Mouse (Mus musculus): ENCODE data around the gene Nfib. TPM values are rescaled to one million over a fixed set of nuclear protein-coding genes. Genes with fewer than 3 reads are reported as not detected.

Nfib gene
- total and polyA plus RNA-seq, 3 experiments: not detected

DNA sequence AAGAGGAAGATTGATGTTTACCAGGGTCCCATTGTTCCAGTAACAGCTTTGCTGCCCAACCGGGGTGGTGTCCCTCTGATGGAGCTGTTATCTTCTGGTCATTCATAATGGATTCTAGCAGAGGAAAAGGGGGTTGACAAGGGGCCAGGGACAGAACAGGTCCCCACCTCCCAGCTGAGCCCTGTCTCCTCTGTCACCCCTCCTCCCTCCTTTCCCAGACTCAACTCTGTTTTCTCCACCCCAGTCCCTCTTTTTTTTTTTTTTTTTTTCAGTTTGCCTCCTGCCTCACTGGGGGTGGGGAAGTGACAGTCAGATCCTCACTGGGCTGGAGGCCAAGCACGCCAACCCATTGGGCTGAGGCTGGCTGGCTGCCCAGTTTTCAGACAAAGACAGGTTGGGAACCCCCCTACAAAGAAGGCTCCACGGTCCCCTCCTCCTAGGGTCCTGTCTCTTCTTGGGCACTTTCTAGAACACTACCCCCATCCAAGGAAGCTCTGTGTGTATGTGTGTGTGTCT lies 83.2 kb downstream of the Nfib start:
- H3K27me3 ChIP-seq (ENCODE audit: control insufficient read depth in 1 of 2, insufficient read depth in 2 of 2, low read length in 2 of 2): no peaks in the 10 kb centered on the region
- no peak overlapping the region for H3K27ac ChIP-seq (ENCODE audit: control insufficient read depth, low read depth, low read length)
- no peaks in the 10 kb centered on the region for H3K79me2 ChIP-seq (ENCODE audit: control insufficient read depth, insufficient read depth, low read length, poor library complexity)
- peaks cover 0 to 3% of the 10 kb centered on the region in 2 experiments; a peak in 1 of 4 replicates for H3K4me1 ChIP-seq (ENCODE audit: control insufficient read depth in 1 of 2, insufficient read depth in 2 of 2, low read length in 2 of 2)
- H3K36me3 ChIP-seq (ENCODE audit: control insufficient read depth in 1 of 2, insufficient read depth in 2 of 2, low read length in 2 of 2): no peaks in the 10 kb centered on the region
- peak; percentile 14 for DNase-seq (ENCODE audit: low read depth, low spot score)
- no peaks in the 10 kb centered on the region for H3K9me3 ChIP-seq (replicated peaks; ENCODE audit: insufficient read depth, low read length)
- TF ChIP-seq GATA1 (IDR thresholded peaks at IDR 0.05; ENCODE audit: low read depth, low read length): no peak
- TF ChIP-seq ZNF384 (IDR thresholded peaks at IDR 0.05; ENCODE audit: low read depth, low read length): peak; percentile 78
- no peak for TF ChIP-seq GABPA (IDR thresholded peaks at IDR 0.05; ENCODE audit: low read depth, low read length)
- no peak for TF ChIP-seq BHLHE40 (IDR thresholded peaks at IDR 0.05; ENCODE audit: borderline replicate concordance, low read depth, low read length)
- TF ChIP-seq ETS1 (IDR thresholded peaks at IDR 0.05; ENCODE audit: low read depth, low read length): no peak
- H3K4me3 ChIP-seq (ENCODE audit: control insufficient read depth in 1 of 2, insufficient read depth in 1 of 2, low read depth in 2 of 2, low read length in 2 of 2): no peak overlapping the region
- H3K9ac ChIP-seq (ENCODE audit: control insufficient read depth, low read depth, low read length, poor library complexity, severe bottlenecking): no peak overlapping the region

DNA sequence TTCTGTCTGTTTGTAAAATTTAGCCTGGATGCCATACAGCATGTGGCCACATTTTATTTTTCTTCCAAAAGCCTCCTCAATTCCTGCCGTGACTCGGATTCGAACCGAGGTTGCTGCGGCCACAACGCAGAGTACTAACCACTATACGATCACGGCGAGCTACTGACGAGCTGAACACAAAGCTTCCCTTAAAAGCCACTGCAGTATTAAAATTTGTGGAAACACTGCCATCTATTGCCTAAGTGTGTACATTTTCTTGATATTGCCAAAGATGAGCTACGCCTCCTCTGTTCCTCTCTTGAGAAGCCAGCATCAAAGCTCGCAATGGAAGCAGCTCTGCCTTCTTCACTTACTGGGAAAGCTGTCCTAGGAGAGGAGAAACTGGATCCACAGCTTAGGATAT lies 86.0 kb downstream of the Nfib start:
- H3K4me1 ChIP-seq (ENCODE audit: control insufficient read depth in 1 of 2, insufficient read depth in 2 of 2, low read length in 2 of 2): peaks cover 0 to 3% of the 10 kb centered on the region in 2 experiments; a peak in 1 of 4 replicates
- TF ChIP-seq JUND (IDR thresholded peaks at IDR 0.05; ENCODE audit: low read depth, low read length): no peak
- peak in 1 of 3 experiments; percentile 8; a peak in 1 of 6 replicates for TF ChIP-seq CTCF (IDR thresholded peaks at IDR 0.05 in 2 of 3, conservative IDR thresholded peaks at IDR 0.05 in 1 of 3; ENCODE audit: control insufficient read depth in 1 of 3, insufficient read depth in 1 of 3, low read depth in 2 of 3, low read length in 3 of 3, poor library complexity in 1 of 3, severe bottlenecking in 1 of 3)
- no peak for TF ChIP-seq CHD1 (IDR thresholded peaks at IDR 0.05; ENCODE audit: low read depth, low read length)
- TF ChIP-seq TBP (IDR thresholded peaks at IDR 0.05; ENCODE audit: low read depth, low read length): peak; percentile 75
- no peak for TF ChIP-seq MYB (IDR thresholded peaks at IDR 0.05; ENCODE audit: low read depth, low read length)
- TF ChIP-seq GATA1 (IDR thresholded peaks at IDR 0.05; ENCODE audit: low read depth, low read length): no peak
- TF ChIP-seq MAZ (IDR thresholded peaks at IDR 0.05; ENCODE audit: low read depth, low read length): no peak
- TF ChIP-seq ZC3H11A (IDR thresholded peaks at IDR 0.05; ENCODE audit: low read depth, low read length): no peak
- no peaks in the 10 kb centered on the region for H3K79me2 ChIP-seq (ENCODE audit: control insufficient read depth, insufficient read depth, low read length, poor library complexity)
- H3K27ac ChIP-seq (ENCODE audit: control insufficient read depth, low read depth, low read length): no peak overlapping the region
- H3K27me3 ChIP-seq (ENCODE audit: control insufficient read depth in 1 of 2, insufficient read depth in 2 of 2, low read length in 2 of 2): no peaks in the 10 kb centered on the region
- H3K36me3 ChIP-seq (ENCODE audit: control insufficient read depth in 1 of 2, insufficient read depth in 2 of 2, low read length in 2 of 2): no peaks in the 10 kb centered on the region
- no peak overlapping the region for H3K4me3 ChIP-seq (ENCODE audit: control insufficient read depth in 1 of 2, insufficient read depth in 1 of 2, low read depth in 2 of 2, low read length in 2 of 2)
- no peak overlapping the region for H3K9ac ChIP-seq (ENCODE audit: control insufficient read depth, low read depth, low read length, poor library complexity, severe bottlenecking)
- no peaks in the 10 kb centered on the region for H3K9me3 ChIP-seq (replicated peaks; ENCODE audit: insufficient read depth, low read length)
- DNase-seq (ENCODE audit: low read depth, low spot score): no peak

DNA sequence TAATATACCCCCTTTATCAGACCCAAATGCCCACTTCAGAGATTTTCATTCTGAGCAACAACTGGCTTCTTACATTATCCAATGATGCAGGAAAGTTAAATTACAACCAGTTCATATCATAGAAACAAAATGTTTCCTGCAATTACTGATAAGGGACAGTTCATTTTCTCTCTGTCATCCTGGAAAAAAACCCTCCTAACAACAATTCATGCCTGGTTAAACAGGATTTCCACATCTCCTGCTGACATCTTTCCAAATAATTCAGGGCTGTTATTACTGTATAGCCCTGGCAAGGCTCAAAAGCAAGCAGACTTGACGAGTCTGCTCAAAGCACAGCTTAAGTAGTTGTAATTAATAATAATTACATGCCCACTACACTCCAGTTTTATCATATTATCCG lies 86.5 kb downstream of the Nfib start:
- H3K27ac ChIP-seq (ENCODE audit: control insufficient read depth, low read depth, low read length): no peak overlapping the region
- no peaks in the 10 kb centered on the region for H3K27me3 ChIP-seq (ENCODE audit: control insufficient read depth in 1 of 2, insufficient read depth in 2 of 2, low read length in 2 of 2)
- H3K4me1 ChIP-seq (ENCODE audit: control insufficient read depth in 1 of 2, insufficient read depth in 2 of 2, low read length in 2 of 2): peaks cover 0 to 3% of the 10 kb centered on the region in 2 experiments; a peak in 1 of 4 replicates
- H3K4me3 ChIP-seq (ENCODE audit: control insufficient read depth in 1 of 2, insufficient read depth in 1 of 2, low read depth in 2 of 2, low read length in 2 of 2): no peak overlapping the region
- no peak for DNase-seq (ENCODE audit: low read depth, low spot score)
- no peak overlapping the region for H3K9ac ChIP-seq (ENCODE audit: control insufficient read depth, low read depth, low read length, poor library complexity, severe bottlenecking)
- no peak for TF ChIP-seq NRF1 (IDR thresholded peaks at IDR 0.05; ENCODE audit: insufficient read depth, low read depth, low read length, poor library complexity, severe bottlenecking)
- TF ChIP-seq TBP (IDR thresholded peaks at IDR 0.05; ENCODE audit: low read depth, low read length): no peak
- no peak for TF ChIP-seq NELFE (IDR thresholded peaks at IDR 0.05; ENCODE audit: low read depth, low read length)
- TF ChIP-seq MXI1 (IDR thresholded peaks at IDR 0.05; ENCODE audit: low read depth, low read length): no peak
- no peak for TF ChIP-seq JUND (IDR thresholded peaks at IDR 0.05; ENCODE audit: low read depth, low read length)
- no peak for TF ChIP-seq MEF2A (IDR thresholded peaks at IDR 0.05; ENCODE audit: extremely low read depth, insufficient replicate concordance, low read depth, low read length, poor library complexity, severe bottlenecking)
- H3K79me2 ChIP-seq (ENCODE audit: control insufficient read depth, insufficient read depth, low read length, poor library complexity): no peaks in the 10 kb centered on the region
- no peaks in the 10 kb centered on the region for H3K9me3 ChIP-seq (replicated peaks; ENCODE audit: insufficient read depth, low read length)
- H3K36me3 ChIP-seq (ENCODE audit: control insufficient read depth in 1 of 2, insufficient read depth in 2 of 2, low read length in 2 of 2): no peaks in the 10 kb centered on the region
